Mouse (Mus musculus): Measurements from ENCODE around the gene Mettl15. TPM values are rescaled to one million over a fixed set of nuclear protein-coding genes. Genes with fewer than 3 reads are reported as not detected.

Mettl15 gene
- total and polyA plus RNA-seq, 3 experiments = 5.1 to 11.5 (median 5.6) TPM

- dilution Hi-C loops (cut with MboI; ENCODE audit: extremely low pct_ligation_motif_present, extremely low pct_unique_long_range_greater_than_20kb, low sequenced_read_pairs) (no loop called here), in situ Hi-C loops (cut with MboI; ENCODE audit: low pct_ligation_motif_present, low pct_unique_long_range_greater_than_20kb, low sequenced_read_pairs) (no loop called here)
- Histone ChIP-seq H3K27ac (ENCODE audit: insufficient read depth, low read depth) (no peak overlapping the region), H3K9ac (ENCODE audit: insufficient read depth, low read depth) (no peak overlapping the region), H3K4me2 (ENCODE audit: insufficient read depth, low read depth, poor library complexity, severe bottlenecking) (no peak overlapping the region), H3K36me3 (replicated peaks in 1 of 2; ENCODE audit: control insufficient read depth in 1 of 2, insufficient read depth in 1 of 2, low read length in 1 of 2) (no peaks in the 10 kb centered on the region), H3K4me1 (ENCODE audit: control insufficient read depth in 1 of 2, insufficient read depth in 2 of 2) (no peaks in the 10 kb centered on the region), H3K27me3 (replicated peaks) (no peaks in the 10 kb centered on the region), H3K4me3 (replicated peaks in 1 of 3; ENCODE audit: low read depth in 2 of 3, low read length in 2 of 3, poor library complexity in 1 of 3) (no peak overlapping the region), H3K9me3 (replicated peaks; ENCODE audit: low read length) (no peaks in the 10 kb centered on the region), H3K79me2 (replicated peaks; ENCODE audit: control insufficient read depth, extremely low read depth, insufficient read depth, poor library complexity, severe bottlenecking) (no peaks in the 10 kb centered on the region)
- no peak for DNase-seq (ENCODE audit: extremely low read depth)
- TF ChIP-seq RCOR1 (conservative IDR thresholded peaks at IDR 0.05; ENCODE audit: low read depth, low read length) (no peak), SMC3 (IDR thresholded peaks at IDR 0.05; ENCODE audit: low read depth, low read length) (no peak), CHD1 (IDR thresholded peaks at IDR 0.05; ENCODE audit: low read depth, low read length) (no peak), MAFK (IDR thresholded peaks at IDR 0.05; ENCODE audit: insufficient replicate concordance, low read length) (no peak), USF2 (conservative IDR thresholded peaks at IDR 0.05; ENCODE audit: low read depth, low read length) (no peak), HCFC1 (IDR thresholded peaks at IDR 0.05; ENCODE audit: low read depth, low read length) (no peak), ETS1 (conservative IDR thresholded peaks at IDR 0.05; ENCODE audit: low read depth, low read length) (no peak)
Observed at GRCm38 (mm10) chr2:109235741-109236140, 44.8 kb downstream of the Mettl15 start.

GRCm38 (mm10) chr2:109233876-109234275, 46.7 kb downstream of the Mettl15 start:
- dilution Hi-C loops (cut with MboI; ENCODE audit: extremely low pct_ligation_motif_present, extremely low pct_unique_long_range_greater_than_20kb, low sequenced_read_pairs) (no loop called here), in situ Hi-C loops (cut with MboI; ENCODE audit: low pct_ligation_motif_present, low pct_unique_long_range_greater_than_20kb, low sequenced_read_pairs) (no loop called here)
- no peaks in the 10 kb centered on the region for H3K4me1 ChIP-seq (ENCODE audit: control insufficient read depth in 1 of 2, insufficient read depth in 2 of 2)
- no peaks in the 10 kb centered on the region for H3K9me3 ChIP-seq (replicated peaks; ENCODE audit: low read length)
- TF ChIP-seq SMC3 (IDR thresholded peaks at IDR 0.05; ENCODE audit: low read depth, low read length) (no peak), USF2 (conservative IDR thresholded peaks at IDR 0.05; ENCODE audit: low read depth, low read length) (no peak), CHD2 (IDR thresholded peaks at IDR 0.05; ENCODE audit: low read length) (no peak)
- no peaks in the 10 kb centered on the region for H3K27me3 ChIP-seq (replicated peaks)
- no peak overlapping the region for H3K9ac ChIP-seq (ENCODE audit: insufficient read depth, low read depth)
- H3K79me2 ChIP-seq (replicated peaks; ENCODE audit: control insufficient read depth, extremely low read depth, insufficient read depth, poor library complexity, severe bottlenecking) = no peaks in the 10 kb centered on the region
- DNase-seq (ENCODE audit: extremely low read depth) = no peak
- no peaks in the 10 kb centered on the region for H3K36me3 ChIP-seq (replicated peaks in 1 of 2; ENCODE audit: control insufficient read depth in 1 of 2, insufficient read depth in 1 of 2, low read length in 1 of 2)
- no peak overlapping the region for H3K4me3 ChIP-seq (replicated peaks in 1 of 3; ENCODE audit: low read depth in 2 of 3, low read length in 2 of 3, poor library complexity in 1 of 3)
- no peak overlapping the region for H3K4me2 ChIP-seq (ENCODE audit: insufficient read depth, low read depth, poor library complexity, severe bottlenecking)
- no peak overlapping the region for H3K27ac ChIP-seq (ENCODE audit: insufficient read depth, low read depth)

GRCm38 (mm10) chr2:109230443-109230842, 50.1 kb downstream of the Mettl15 start:
- Histone ChIP-seq H3K79me2 (replicated peaks; ENCODE audit: control insufficient read depth, extremely low read depth, insufficient read depth, poor library complexity, severe bottlenecking) (no peaks in the 10 kb centered on the region), H3K4me3 (replicated peaks in 1 of 3; ENCODE audit: low read depth in 2 of 3, low read length in 2 of 3, poor library complexity in 1 of 3) (no peak overlapping the region), H3K9ac (ENCODE audit: insufficient read depth, low read depth) (no peak overlapping the region), H3K4me2 (ENCODE audit: insufficient read depth, low read depth, poor library complexity, severe bottlenecking) (no peak overlapping the region), H3K36me3 (replicated peaks in 1 of 2; ENCODE audit: control insufficient read depth in 1 of 2, insufficient read depth in 1 of 2, low read length in 1 of 2) (peaks cover 0 to 3% of the 10 kb centered on the region in 2 experiments), H3K27ac (ENCODE audit: insufficient read depth, low read depth) (no peak overlapping the region), H3K4me1 (ENCODE audit: control insufficient read depth in 1 of 2, insufficient read depth in 2 of 2) (no peaks in the 10 kb centered on the region), H3K27me3 (replicated peaks) (no peaks in the 10 kb centered on the region), H3K9me3 (replicated peaks; ENCODE audit: low read length) (no peaks in the 10 kb centered on the region)
- TF ChIP-seq PAX5 (IDR thresholded peaks at IDR 0.05; ENCODE audit: low read length) = no peak
- TF ChIP-seq ZC3H11A (IDR thresholded peaks at IDR 0.05; ENCODE audit: low read depth, low read length) = no peak
- no peak for TF ChIP-seq RCOR1 (conservative IDR thresholded peaks at IDR 0.05; ENCODE audit: low read depth, low read length)
- TF ChIP-seq USF2 (conservative IDR thresholded peaks at IDR 0.05; ENCODE audit: low read depth, low read length) = no peak
- TF ChIP-seq HCFC1 (IDR thresholded peaks at IDR 0.05; ENCODE audit: low read depth, low read length) = no peak
- TF ChIP-seq UBTF (IDR thresholded peaks at IDR 0.05; ENCODE audit: low read depth, low read length) = no peak
- TF ChIP-seq POLR2AphosphoS2 (IDR thresholded peaks at IDR 0.05; ENCODE audit: low read depth, low read length) = no peak
- TF ChIP-seq CHD2 (IDR thresholded peaks at IDR 0.05; ENCODE audit: low read length) = no peak
- in situ Hi-C loops (cut with MboI; ENCODE audit: low pct_ligation_motif_present, low pct_unique_long_range_greater_than_20kb, low sequenced_read_pairs) (no loop called here), dilution Hi-C loops (cut with MboI; ENCODE audit: extremely low pct_ligation_motif_present, extremely low pct_unique_long_range_greater_than_20kb, low sequenced_read_pairs) (no loop called here)
- DNase-seq (ENCODE audit: extremely low read depth) = no peak

All from CH12.LX (cell line).